Mouse (Mus musculus) embryonic facial prominence, embryonic 11.5 days (tissue): ENCODE measurements around the gene Pglyrp2. TPM values are rescaled to one million over a fixed set of nuclear protein-coding genes. Genes with fewer than 3 reads are reported as not detected.
A peak's percentile ranks its signal among the peaks of the same experiment; 100 is the strongest.

Experiments
- ATAC-seq: fragments of 200-750 bp; cut with Nextera tagmentation; replicated peaks from 2 replicates; pipeline ENCODE4 v1.8.0; 2017; ENCODE audit warnings: low read depth; ENCODE audit not compliant: insufficient number of reproducible peaks, low FRiP score, low TSS enrichment
- DNase-seq: peaks from one replicate; pipeline ENCODE4 v3.0.0-alpha.2; 2015; ENCODE audit warnings: low spot score
- H3K27ac ChIP-seq: fragments of 300-500 bp; sonication (generic); replicated peaks from 2 replicates; pipeline ENCODE4 v1.5.1; 2014; ENCODE audit warnings: mild to moderate bottlenecking, low read depth, low read length, control low read depth
- H3K27me3 ChIP-seq: fragments of 300-500 bp; sonication (generic); 2 replicates; pipeline ENCODE4 v1.6.1; 2014; ENCODE audit warnings: mild to moderate bottlenecking, low read length, moderate library complexity, mixed read lengths; ENCODE audit not compliant: control insufficient read depth, insufficient read depth
- H3K36me3 ChIP-seq: fragments of 300-500 bp; sonication (generic); replicated peaks from 2 replicates; pipeline ENCODE4 v1.6.1; 2014; ENCODE audit warnings: low read depth, mild to moderate bottlenecking, low read length, moderate library complexity, mixed read lengths; ENCODE audit not compliant: control insufficient read depth, insufficient read depth
- H3K4me1 ChIP-seq: fragments of 300-500 bp; sonication (generic); 2 replicates; pipeline ENCODE4 v1.6.1; 2014; ENCODE audit warnings: low read length, mixed read lengths; ENCODE audit not compliant: control insufficient read depth, insufficient read depth
- H3K4me2 ChIP-seq: fragments of 300-500 bp; sonication (generic); 2 replicates; pipeline ENCODE4 v1.6.1; 2014; ENCODE audit warnings: low read depth, mild to moderate bottlenecking, control low read depth, low read length, moderate library complexity
- H3K4me3 ChIP-seq: fragments of 300-500 bp; sonication (generic); 2 replicates; pipeline ENCODE4 v1.5.1; 2014; ENCODE audit warnings: low read depth, low read length, control low read depth
- H3K9ac ChIP-seq: fragments of 300-500 bp; sonication (generic); replicated peaks from 2 replicates; pipeline ENCODE4 v1.6.1; 2014; ENCODE audit warnings: mild to moderate bottlenecking, control low read depth, low read length
- H3K9me3 ChIP-seq: fragments of 300-500 bp; sonication (generic); replicated peaks from 2 replicates; pipeline ENCODE4 v1.6.1; 2016; ENCODE audit warnings: mild to moderate bottlenecking, low read length, inconsistent platforms, mixed read lengths; ENCODE audit not compliant: control insufficient read depth
- WGBS: fragments of 180-500 bp; shearing (Covaris S2); extraction: QIAGEN DNeasy Blood & Tissue Kit; methylation state at CpG from one replicate; pipeline ENCODE4 v1.1.7; 2014; 5-methylcytosine and 5-hydroxymethylcytosine counted together
- polyA plus RNA-seq: library from polyadenylated mRNA; unstranded; fragments of >200 nt; fragmentation: Nextera tagmentation; extraction: Ambion mirVana; gene quantifications from 2 replicates; pipeline ENCODE4 v1.2.1, GENCODE M21; 2014

Gene Pglyrp2
- not detected in 2 replicates for polyA plus RNA-seq

- WGBS: 91% methylated on average over 2 of the region's 2 CpGs
- ATAC-seq (no peak), DNase-seq (no peak)
- no peak within 1 kb of the TSS for H3K4me3 ChIP-seq
- H3K27me3 ChIP-seq: no peaks in the 10 kb centered on the region
- H3K9ac ChIP-seq: no peak within 1 kb of the TSS
- H3K9me3 ChIP-seq: no peaks in the 10 kb centered on the region
- H3K27ac ChIP-seq: no peak within 1 kb of the TSS
- no peaks in the 10 kb centered on the region for H3K36me3 ChIP-seq
- H3K4me2 ChIP-seq: no peak within 1 kb of the TSS
- H3K4me1 ChIP-seq: no peaks in the 10 kb centered on the region
These were observed at the start of gene Pglyrp2 for GRCm38 (mm10) chr17:32424034-32424433. TSS of gene Pglyrp2 (minus strand) at chr17:32424167.

GRCm38 (mm10) chr17:32472176-32472575 lies 48.2 kb upstream of the Pglyrp2 start:
- no peak overlapping the region for H3K9ac ChIP-seq
- no peaks in the 10 kb centered on the region for H3K4me1 ChIP-seq
- no peaks in the 10 kb centered on the region for H3K36me3 ChIP-seq
- no peaks in the 10 kb centered on the region for H3K27me3 ChIP-seq
- DNase-seq (no peak), ATAC-seq (no peak)
- no peak overlapping the region for H3K4me2 ChIP-seq
- H3K27ac ChIP-seq: no peak overlapping the region
- 63% methylated on average over 7 of the region's 7 CpGs for WGBS
- no peak overlapping the region for H3K4me3 ChIP-seq
- no peaks in the 10 kb centered on the region for H3K9me3 ChIP-seq

- DNase-seq (no peak), ATAC-seq (no peak)
- no peaks in the 10 kb centered on the region for H3K27me3 ChIP-seq
- no peak overlapping the region for H3K9ac ChIP-seq
- H3K9me3 ChIP-seq: no peaks in the 10 kb centered on the region
- H3K4me3 ChIP-seq: no peak overlapping the region
- no peak overlapping the region for H3K27ac ChIP-seq
- no peaks in the 10 kb centered on the region for H3K4me1 ChIP-seq
- H3K36me3 ChIP-seq: no peaks in the 10 kb centered on the region
- WGBS: 79% methylated on average over 4 of the region's 4 CpGs
- H3K4me2 ChIP-seq: no peak overlapping the region
These were observed 46.8 kb upstream of the Pglyrp2 start for GRCm38 (mm10) chr17:32470795-32471194.

- ATAC-seq: no peak
- no peaks in the 10 kb centered on the region for H3K4me1 ChIP-seq
- H3K9me3 ChIP-seq: no peaks in the 10 kb centered on the region
- no peak overlapping the region for H3K4me3 ChIP-seq
- no peaks in the 10 kb centered on the region for H3K27me3 ChIP-seq
- H3K27ac ChIP-seq: no peak overlapping the region
- H3K9ac ChIP-seq: no peak overlapping the region
- DNase-seq: no peak
- no peaks in the 10 kb centered on the region for H3K36me3 ChIP-seq
- H3K4me2 ChIP-seq: no peak overlapping the region
- 48% methylated on average over 7 of the region's 7 CpGs for WGBS
These were observed 44.5 kb upstream of the Pglyrp2 start for GRCm38 (mm10) chr17:32468494-32468893.

GRCm38 (mm10) chr17:32454997-32455396 lies 31.0 kb upstream of the Pglyrp2 start:
- H3K9ac ChIP-seq: no peak overlapping the region
- no peaks in the 10 kb centered on the region for H3K9me3 ChIP-seq
- H3K4me2 ChIP-seq: no peak overlapping the region
- no peaks in the 10 kb centered on the region for H3K27me3 ChIP-seq
- H3K27ac ChIP-seq: no peak overlapping the region
- H3K4me1 ChIP-seq: no peaks in the 10 kb centered on the region
- no peak overlapping the region for H3K4me3 ChIP-seq
- no peak for DNase-seq
- no peak for ATAC-seq
- H3K36me3 ChIP-seq: no peaks in the 10 kb centered on the region
- 47% methylated on average over 2 of the region's 2 CpGs for WGBS

- ATAC-seq (no peak), DNase-seq (no peak)
- Histone ChIP-seq H3K4me3 (no peak overlapping the region), H3K27me3 (no peaks in the 10 kb centered on the region), H3K9ac (no peak overlapping the region), H3K4me2 (no peak overlapping the region), H3K27ac (no peak overlapping the region), H3K4me1 (no peaks in the 10 kb centered on the region), H3K36me3 (no peaks in the 10 kb centered on the region), H3K9me3 (no peaks in the 10 kb centered on the region)
- WGBS: 81% methylated on average over 4 of the region's 4 CpGs
These were observed 30.2 kb upstream of the Pglyrp2 start for GRCm38 (mm10) chr17:32454188-32454587.

- H3K4me2 ChIP-seq: peak within 1 kb of the TSS; percentile 59
- no peaks in the 10 kb centered on the region for H3K9me3 ChIP-seq
- no peak within 1 kb of the TSS for H3K9ac ChIP-seq
- no peaks in the 10 kb centered on the region for H3K36me3 ChIP-seq
- ATAC-seq (peak; percentile 65; the same call in 1 of the 2 replicates), DNase-seq (peak; percentile 70)
- H3K4me1 ChIP-seq: no peaks in the 10 kb centered on the region
- 1% methylated on average over 16 of the region's 19 CpGs for WGBS
- H3K27me3 ChIP-seq: no peaks in the 10 kb centered on the region
- H3K27ac ChIP-seq: no peak within 1 kb of the TSS
- H3K4me3 ChIP-seq: peak within 1 kb of the TSS; percentile 15; the same call in 1 of the 2 replicates
These were observed 28.5 kb upstream of the Pglyrp2 start, which contains the start of gene Cyp4f39 for GRCm38 (mm10) chr17:32452482-32452881. TSS of gene Cyp4f39 (plus strand) at chr17:32452723.

GRCm38 (mm10) chr17:32450844-32451537 lies 27.0 kb upstream of the Pglyrp2 start:
- no peak overlapping the region for H3K4me3 ChIP-seq
- H3K4me1 ChIP-seq: no peaks in the 10 kb centered on the region
- no peaks in the 10 kb centered on the region for H3K27me3 ChIP-seq
- no peaks in the 10 kb centered on the region for H3K9me3 ChIP-seq
- 40% methylated on average over 2 of the region's 2 CpGs for WGBS
- ATAC-seq: no peak
- H3K4me2 ChIP-seq: no peak overlapping the region
- no peak overlapping the region for H3K27ac ChIP-seq
- no peak overlapping the region for H3K9ac ChIP-seq
- peak; percentile 6 for DNase-seq
- no peaks in the 10 kb centered on the region for H3K36me3 ChIP-seq
